Mouse (Mus musculus) stomach, embryonic 15.5 days (tissue): ENCODE data around the gene Mapk8ip2. TPM values are rescaled to one million over a fixed set of nuclear protein-coding genes. Genes with fewer than 3 reads are reported as not detected.

Source experiments
- ATAC-seq: fragments of 200-750 bp; cut with Nextera tagmentation; 2 replicates; pipeline ENCODE4 v1.8.0; 2017; ENCODE audit warnings: low read depth, moderate number of reproducible peaks, moderate TSS enrichment; ENCODE audit not compliant: insufficient read depth, low FRiP score
- H3K27ac ChIP-seq: fragments of 300-500 bp; sonication (generic); 2 replicates; pipeline ENCODE4 v1.5.1; 2015; ENCODE audit warnings: mild to moderate bottlenecking, inconsistent platforms
- H3K27me3 ChIP-seq: fragments of 300-500 bp; sonication (generic); replicated peaks from 2 replicates; pipeline ENCODE4 v1.6.1; 2015; ENCODE audit warnings: inconsistent platforms
- H3K36me3 ChIP-seq: fragments of 300-500 bp; sonication (generic); 2 replicates; pipeline ENCODE4 v1.6.1; 2015; ENCODE audit warnings: inconsistent platforms
- H3K4me1 ChIP-seq: fragments of 300-500 bp; sonication (generic); 2 replicates; pipeline ENCODE4 v1.6.1; 2015; ENCODE audit warnings: inconsistent platforms
- H3K4me2 ChIP-seq: fragments of 300-500 bp; sonication (generic); 2 replicates; pipeline ENCODE4 v1.6.1; 2015; ENCODE audit warnings: mild to moderate bottlenecking, inconsistent platforms
- H3K4me3 ChIP-seq: fragments of 300-500 bp; sonication (generic); replicated peaks from 2 replicates; pipeline ENCODE4 v1.5.1; 2015; ENCODE audit warnings: inconsistent platforms
- H3K9ac ChIP-seq: fragments of 300-500 bp; sonication (generic); 2 replicates; pipeline ENCODE4 v1.6.1; 2015; ENCODE audit warnings: inconsistent platforms
- H3K9me3 ChIP-seq: fragments of 300-500 bp; sonication (generic); 2 replicates; pipeline ENCODE4 v1.6.1; 2016; ENCODE audit warnings: inconsistent platforms
- WGBS: fragments of 180-500 bp; shearing (Covaris S2); methylation state at CpG from one replicate; pipeline ENCODE4 v1.1.7; 2015; 5-methylcytosine and 5-hydroxymethylcytosine counted together
- polyA plus RNA-seq: library from polyadenylated mRNA; unstranded; fragments of >200 nt; fragmentation: Nextera tagmentation; extraction: Ambion mirVana; gene quantifications from 2 replicates; pipeline ENCODE4 v1.2.1, GENCODE M21; 2015

Mapk8ip2 gene
- polyA plus RNA-seq, 1 experiment from 2014 or later, result 3.7 TPM

DNA sequence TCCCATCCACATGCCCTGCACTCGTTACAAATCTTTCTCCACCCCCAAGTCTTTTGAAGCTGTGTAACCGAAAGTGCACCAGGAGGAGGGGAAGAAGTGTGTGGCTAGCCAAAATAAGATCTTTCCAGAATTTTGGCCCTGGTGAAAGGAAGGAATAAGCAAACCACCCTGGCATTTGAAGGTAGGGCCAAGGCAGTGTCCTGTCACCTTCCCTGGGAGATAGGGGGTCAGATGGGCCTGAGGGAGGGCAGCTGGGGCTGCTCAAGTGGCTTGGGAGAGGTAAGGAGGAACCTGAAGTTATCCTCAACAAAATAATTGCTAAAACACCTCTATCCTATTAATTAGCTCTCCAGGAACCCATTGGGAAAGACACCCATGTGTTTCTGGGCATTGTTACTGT, 43.1 kb downstream of the Mapk8ip2 start:
- Histone ChIP-seq H3K27me3 (peaks cover 14% of the 10 kb centered on the region; the same call in 1 of the 2 replicates), H3K9ac (no peak overlapping the region), H3K27ac (no peak overlapping the region), H3K4me1 (peaks cover 10% of the 10 kb centered on the region; the same call in 1 of the 2 replicates), H3K4me3 (no peak overlapping the region), H3K9me3 (no peaks in the 10 kb centered on the region), H3K36me3 (no peaks in the 10 kb centered on the region), H3K4me2 (no peak overlapping the region)
- WGBS, result 55% methylated on average over 2 of the region's 2 CpGs
- ATAC-seq, result no peak

- Histone ChIP-seq H3K4me3 (peak overlapping the region; percentile 74), H3K4me2 (no peak overlapping the region), H3K4me1 (peaks cover 10% of the 10 kb centered on the region; the same call in 1 of the 2 replicates), H3K27ac (peak overlapping the region; percentile 5; the same call in 1 of the 2 replicates), H3K27me3 (peaks cover 14% of the 10 kb centered on the region; the same call in 1 of the 2 replicates), H3K9ac (no peak overlapping the region), H3K9me3 (no peaks in the 10 kb centered on the region), H3K36me3 (no peaks in the 10 kb centered on the region)
- 25% methylated on average over 4 of the region's 4 CpGs for WGBS
- ATAC-seq, result no peak
Measured at GRCm38 (mm10) chr15:89497391-89498048, 43.8 kb downstream of the Mapk8ip2 start.

DNA sequence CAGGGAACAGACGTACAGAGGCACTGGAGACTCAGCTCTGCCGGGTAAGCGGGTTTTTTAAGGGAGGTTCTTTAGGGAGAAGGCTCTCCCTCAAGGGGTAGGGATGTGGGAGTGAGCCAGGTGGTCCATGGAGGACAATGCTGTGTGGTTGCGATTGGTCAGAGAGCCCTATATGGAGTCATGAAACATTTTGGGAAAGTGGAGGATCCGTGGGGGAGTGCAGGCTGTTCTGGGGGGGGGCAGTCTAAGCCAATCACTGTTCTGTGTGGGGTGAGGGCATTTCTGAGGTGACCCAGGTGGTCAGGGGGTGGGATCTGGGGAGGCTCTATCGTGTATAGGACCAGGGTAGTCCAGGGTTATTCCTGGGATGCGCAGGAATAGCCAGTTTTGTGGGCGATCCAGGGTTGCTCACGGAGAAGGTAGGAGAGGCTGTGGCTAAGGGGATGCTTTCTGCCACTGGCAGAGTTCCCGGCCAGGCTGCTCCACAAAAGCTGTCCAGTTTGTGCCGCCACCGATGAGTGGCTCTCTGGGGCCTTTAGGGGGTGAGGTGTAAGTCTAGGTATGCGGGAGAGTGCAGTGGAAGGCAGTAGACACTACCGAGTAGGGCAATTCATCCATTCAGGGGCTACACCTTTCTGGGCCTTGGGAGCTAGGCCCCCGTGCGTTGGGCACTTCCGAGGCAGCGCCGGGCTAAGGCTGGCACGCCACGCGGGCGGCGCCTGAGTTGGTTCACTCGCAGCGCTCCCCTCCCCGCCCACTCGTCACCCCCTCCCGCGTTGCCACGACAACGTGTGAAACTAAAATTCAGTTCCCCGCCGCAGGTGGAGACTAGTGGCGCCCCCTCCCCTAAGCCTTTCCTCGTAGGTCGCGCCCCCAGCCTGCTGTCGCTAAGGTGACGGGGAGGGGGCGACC, 44.6 kb downstream of the Mapk8ip2 start:
- WGBS, result 5% methylated on average over 40 of the region's 41 CpGs
- H3K27ac ChIP-seq, result peak overlapping the region; percentile 5; the same call in 1 of the 2 replicates
- H3K9me3 ChIP-seq, result no peaks in the 10 kb centered on the region
- H3K36me3 ChIP-seq, result no peaks in the 10 kb centered on the region
- no peak for ATAC-seq
- peak overlapping the region; percentile 93 for H3K4me2 ChIP-seq
- H3K4me3 ChIP-seq, result peak overlapping the region; percentile 74
- H3K4me1 ChIP-seq, result peaks cover 10% of the 10 kb centered on the region; the same call in 1 of the 2 replicates
- peak overlapping the region; percentile 34; the same call in 1 of the 2 replicates for H3K9ac ChIP-seq
- peaks cover 14% of the 10 kb centered on the region; the same call in 1 of the 2 replicates for H3K27me3 ChIP-seq

DNA sequence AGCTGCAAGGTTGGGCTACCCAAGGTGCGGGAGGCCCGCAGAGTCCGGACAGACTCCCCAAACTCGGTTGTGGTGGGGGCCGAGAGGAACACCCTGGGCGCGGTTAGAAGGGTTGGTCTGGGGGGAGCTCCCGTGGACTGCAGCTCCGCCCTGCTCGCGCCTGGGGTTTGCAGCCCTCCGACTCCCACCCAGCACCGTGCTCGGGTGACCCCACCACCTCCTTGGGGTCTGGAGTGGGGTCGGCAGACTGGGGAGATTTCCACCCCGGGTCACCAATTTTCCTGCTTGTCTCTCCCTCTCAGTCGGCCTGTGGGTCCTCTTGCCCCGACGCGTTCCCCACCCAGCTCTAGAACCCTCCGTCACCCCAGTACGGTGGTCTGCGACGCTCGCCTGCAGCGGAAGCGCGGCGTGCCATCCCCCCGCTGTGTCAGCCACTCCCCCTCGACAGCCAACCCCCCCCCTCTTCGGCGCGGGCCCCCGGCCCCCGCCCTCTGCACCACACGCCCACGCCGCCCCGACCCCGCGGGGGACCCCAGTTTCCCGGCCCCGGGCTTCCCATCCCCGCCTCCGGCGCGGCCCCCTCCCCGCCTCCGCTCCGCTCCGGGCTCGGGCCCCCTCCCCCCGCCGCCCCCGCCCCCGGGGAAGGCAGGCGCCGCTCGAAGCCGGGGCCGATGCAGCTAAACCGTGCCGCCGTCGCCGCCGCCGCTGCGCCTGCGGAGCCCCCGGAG, 45.4 kb downstream of the Mapk8ip2 start, which contains the start of gene Shank3:
Gene Shank3, plus strand, starts transcription at position 663 of the 728 bp plus-strand sequence.
- Histone ChIP-seq H3K27me3 (peaks cover 14% of the 10 kb centered on the region; the same call in 1 of the 2 replicates), H3K4me2 (peak within 1 kb of the TSS; percentile 93), H3K27ac (peak within 1 kb of the TSS; percentile 35; the same call in 1 of the 2 replicates), H3K36me3 (no peaks in the 10 kb centered on the region), H3K4me3 (peak within 1 kb of the TSS; percentile 74), H3K9me3 (no peaks in the 10 kb centered on the region), H3K9ac (peak within 1 kb of the TSS; percentile 34), H3K4me1 (peaks cover 10% of the 10 kb centered on the region; the same call in 1 of the 2 replicates)
- under 1% methylated on average over 46 of the region's 72 CpGs for WGBS
- ATAC-seq, result peak; percentile 11; the same call in 1 of the 2 replicates

- Histone ChIP-seq H3K9ac (peak overlapping the region; percentile 33), H3K4me3 (peak overlapping the region; percentile 74), H3K36me3 (no peaks in the 10 kb centered on the region), H3K27ac (peak overlapping the region; percentile 35; the same call in 1 of the 2 replicates), H3K9me3 (no peaks in the 10 kb centered on the region), H3K4me1 (peaks cover 10% of the 10 kb centered on the region; the same call in 1 of the 2 replicates), H3K4me2 (peak overlapping the region; percentile 93), H3K27me3 (peaks cover 14% of the 10 kb centered on the region; the same call in 1 of the 2 replicates)
- ATAC-seq, result peak; percentile 41; the same call in 1 of the 2 replicates
- 0% methylated on average over 28 of the region's 60 CpGs for WGBS
Measured at GRCm38 (mm10) chr15:89499784-89500220, 46.1 kb downstream of the Mapk8ip2 start.

DNA sequence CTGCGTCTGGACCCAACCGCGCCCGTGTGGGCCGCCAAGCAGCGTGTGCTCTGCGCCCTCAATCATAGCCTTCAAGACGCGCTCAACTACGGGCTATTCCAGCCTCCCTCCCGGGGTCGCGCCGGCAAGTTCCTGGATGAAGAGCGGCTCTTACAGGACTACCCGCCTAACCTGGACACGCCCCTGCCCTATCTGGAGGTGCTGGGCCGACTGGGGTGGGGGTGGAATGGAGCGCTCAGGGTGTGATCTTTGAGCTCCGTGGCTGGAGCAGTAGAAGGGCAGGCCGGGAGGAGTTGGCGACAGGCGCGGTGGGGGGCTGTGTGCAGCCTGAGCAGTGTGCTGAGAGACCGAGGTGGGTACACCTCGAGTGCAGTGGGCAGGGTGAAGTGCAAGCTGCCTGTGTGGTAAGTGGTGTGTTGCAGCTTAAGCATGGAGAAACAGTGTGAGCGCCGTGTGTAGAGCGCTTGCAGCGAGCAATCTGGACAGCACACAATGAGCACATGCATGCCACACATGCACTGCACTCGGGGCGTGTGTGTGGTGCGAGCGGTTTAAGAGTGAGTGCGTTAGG, 46.6 kb downstream of the Mapk8ip2 start:
- 4% methylated on average over 35 of the region's 35 CpGs for WGBS
- H3K9me3 ChIP-seq, result no peaks in the 10 kb centered on the region

GRCm38 (mm10) chr15:89501321-89501720, 47.6 kb downstream of the Mapk8ip2 start:
- Histone ChIP-seq H3K27ac (no peak overlapping the region), H3K4me3 (no peak overlapping the region), H3K36me3 (no peaks in the 10 kb centered on the region), H3K4me2 (no peak overlapping the region), H3K9ac (no peak overlapping the region), H3K27me3 (peaks cover 14% of the 10 kb centered on the region; the same call in 1 of the 2 replicates), H3K4me1 (peaks cover 10% of the 10 kb centered on the region; the same call in 1 of the 2 replicates), H3K9me3 (no peaks in the 10 kb centered on the region)
- ATAC-seq, result no peak
- WGBS, result 81% methylated on average over 3 of the region's 3 CpGs

More for the DNA sequence above, 46.6 kb downstream of the Mapk8ip2 start:
- Histone ChIP-seq H3K4me3 (peak overlapping the region; percentile 74), H3K4me2 (peak overlapping the region; percentile 93), H3K4me1 (peaks cover 10% of the 10 kb centered on the region; the same call in 1 of the 2 replicates), H3K9ac (peak overlapping the region; percentile 33), H3K36me3 (no peaks in the 10 kb centered on the region), H3K27ac (no peak overlapping the region), H3K27me3 (peaks cover 14% of the 10 kb centered on the region; the same call in 1 of the 2 replicates)
- peak; percentile 57 for ATAC-seq

- no peaks in the 10 kb centered on the region for H3K4me1 ChIP-seq
- H3K4me2 ChIP-seq, result no peak overlapping the region
- H3K27ac ChIP-seq, result no peak overlapping the region
- no peak for ATAC-seq
- H3K4me3 ChIP-seq, result no peak overlapping the region
- H3K36me3 ChIP-seq, result no peaks in the 10 kb centered on the region
- H3K27me3 ChIP-seq, result no peaks in the 10 kb centered on the region
- no peaks in the 10 kb centered on the region for H3K9me3 ChIP-seq
- WGBS, result 93% methylated on average over 9 of the region's 9 CpGs
- no peak overlapping the region for H3K9ac ChIP-seq
Measured at GRCm38 (mm10) chr15:89504838-89505237, 51.1 kb downstream of the Mapk8ip2 start.

DNA sequence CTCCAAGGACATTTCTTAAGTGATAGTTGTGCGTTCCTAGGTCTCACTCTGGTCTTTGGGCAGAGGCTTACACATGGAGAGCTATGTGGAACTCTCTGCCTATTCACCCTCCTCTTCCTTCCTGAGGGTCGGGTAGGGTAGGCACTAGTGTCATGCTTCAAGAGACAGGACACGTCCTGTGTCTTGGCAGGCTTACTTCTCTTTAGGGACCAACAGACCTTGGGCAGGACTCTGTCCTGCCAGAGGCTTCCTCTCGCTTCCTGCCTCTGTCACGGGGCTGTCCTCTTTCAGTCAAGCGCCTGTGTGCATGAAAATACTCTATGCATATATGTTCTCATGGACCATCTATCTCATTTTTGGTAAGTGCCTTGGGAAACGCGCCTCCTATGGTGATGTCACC, 54.0 kb downstream of the Mapk8ip2 start:
- H3K4me3 ChIP-seq, result no peak overlapping the region
- H3K36me3 ChIP-seq, result no peaks in the 10 kb centered on the region
- no peaks in the 10 kb centered on the region for H3K9me3 ChIP-seq
- WGBS, result 88% methylated on average over 8 of the region's 8 CpGs
- no peak overlapping the region for H3K27ac ChIP-seq
- no peaks in the 10 kb centered on the region for H3K4me1 ChIP-seq
- no peak overlapping the region for H3K9ac ChIP-seq
- ATAC-seq, result no peak
- no peaks in the 10 kb centered on the region for H3K27me3 ChIP-seq
- no peak overlapping the region for H3K4me2 ChIP-seq

DNA sequence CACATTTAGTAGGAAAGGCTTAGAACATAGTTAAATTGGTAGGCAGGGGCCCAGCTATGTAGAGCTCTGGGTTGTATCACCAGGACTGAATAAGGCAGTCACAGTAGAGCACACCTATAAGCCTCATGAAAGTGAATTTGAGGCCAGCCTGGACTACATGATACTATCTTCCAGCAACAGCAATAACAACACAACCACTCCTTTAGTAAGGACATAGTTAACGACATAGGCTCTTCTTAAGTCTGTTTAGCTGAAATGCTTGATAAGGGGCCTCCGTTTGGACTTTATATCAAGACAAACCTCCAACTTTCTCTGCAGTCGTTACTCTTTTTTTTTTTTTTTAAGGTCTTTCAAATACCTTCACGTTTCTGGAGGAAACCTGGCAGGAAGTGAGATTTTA, 59.0 kb downstream of the Mapk8ip2 start:
- ATAC-seq, result no peak
- no peak overlapping the region for H3K9ac ChIP-seq
- H3K27ac ChIP-seq, result no peak overlapping the region
- H3K27me3 ChIP-seq, result no peaks in the 10 kb centered on the region
- no peaks in the 10 kb centered on the region for H3K9me3 ChIP-seq
- no peak overlapping the region for H3K4me3 ChIP-seq
- no peaks in the 10 kb centered on the region for H3K36me3 ChIP-seq
- H3K4me2 ChIP-seq, result no peak overlapping the region
- 55% methylated on average over 4 of the region's 4 CpGs for WGBS
- H3K4me1 ChIP-seq, result no peaks in the 10 kb centered on the region
